Mouse (Mus musculus) intestine, embryonic 14.5 days (tissue): ENCODE results near the gene 2210017I01Rik. TPM values are rescaled to one million over a fixed set of nuclear protein-coding genes. Genes with fewer than 3 reads are reported as not detected.

Source experiments
- ATAC-seq: fragments of 200-750 bp; cut with Nextera tagmentation; replicated peaks from 2 replicates; pipeline ENCODE4 v1.8.0; 2017; ENCODE audit warnings: low read depth, moderate number of reproducible peaks, moderate TSS enrichment, moderate library complexity; ENCODE audit not compliant: low FRiP score, low TSS enrichment
- DNase-seq: peaks from one replicate; pipeline ENCODE4 v3.0.0-alpha.2; 2018; ENCODE audit warnings: low spot score
- H3K27ac ChIP-seq: fragments of 300-500 bp; sonication (generic); 2 replicates; pipeline ENCODE4 v1.5.1; 2014; ENCODE audit warnings: low read depth, mild to moderate bottlenecking, control low read depth
- H3K27me3 ChIP-seq: fragments of 300-500 bp; sonication (generic); replicated peaks from 2 replicates; pipeline ENCODE4 v1.6.1; 2014; ENCODE audit warnings: low read length, control low read depth; ENCODE audit not compliant: control insufficient read depth, insufficient read depth
- H3K36me3 ChIP-seq: fragments of 300-500 bp; sonication (generic); 2 replicates; pipeline ENCODE4 v1.6.1; 2014; ENCODE audit warnings: low read length, control low read depth; ENCODE audit not compliant: control insufficient read depth, insufficient read depth
- H3K4me1 ChIP-seq: fragments of 300-500 bp; sonication (generic); replicated peaks from 2 replicates; pipeline ENCODE4 v1.6.1; 2014; ENCODE audit warnings: low read length, control low read depth, mixed read lengths; ENCODE audit not compliant: control insufficient read depth, insufficient read depth
- H3K4me2 ChIP-seq: fragments of 300-500 bp; sonication (generic); 2 replicates; pipeline ENCODE4 v1.6.1; 2014; ENCODE audit warnings: low read length
- H3K4me3 ChIP-seq: fragments of 300-500 bp; sonication (generic); 2 replicates; pipeline ENCODE4 v1.5.1; 2014; ENCODE audit warnings: low read depth, low read length, control low read depth, mixed read lengths
- H3K9ac ChIP-seq: fragments of 300-500 bp; sonication (generic); 2 replicates; pipeline ENCODE4 v1.6.1; 2014; ENCODE audit warnings: mild to moderate bottlenecking, low read length
- H3K9me3 ChIP-seq: fragments of 300-500 bp; sonication (generic); 2 replicates; pipeline ENCODE4 v1.6.1; 2016; ENCODE audit warnings: low read length, control low read depth; ENCODE audit not compliant: control insufficient read depth
- WGBS: fragments of 180-500 bp; shearing (Covaris S2); extraction: QIAGEN DNeasy Blood & Tissue Kit; methylation state at CpG from one replicate; pipeline ENCODE4 v1.1.7; 2014; 5-methylcytosine and 5-hydroxymethylcytosine counted together
- polyA plus RNA-seq: library from polyadenylated mRNA; unstranded; fragments of >200 nt; fragmentation: Nextera tagmentation; extraction: Ambion mirVana; gene quantifications from 2 replicates; pipeline ENCODE4 v1.2.1, GENCODE M21; 2014

Gene 2210017I01Rik
- polyA plus RNA-seq, result not detected in 2 replicates

DNA sequence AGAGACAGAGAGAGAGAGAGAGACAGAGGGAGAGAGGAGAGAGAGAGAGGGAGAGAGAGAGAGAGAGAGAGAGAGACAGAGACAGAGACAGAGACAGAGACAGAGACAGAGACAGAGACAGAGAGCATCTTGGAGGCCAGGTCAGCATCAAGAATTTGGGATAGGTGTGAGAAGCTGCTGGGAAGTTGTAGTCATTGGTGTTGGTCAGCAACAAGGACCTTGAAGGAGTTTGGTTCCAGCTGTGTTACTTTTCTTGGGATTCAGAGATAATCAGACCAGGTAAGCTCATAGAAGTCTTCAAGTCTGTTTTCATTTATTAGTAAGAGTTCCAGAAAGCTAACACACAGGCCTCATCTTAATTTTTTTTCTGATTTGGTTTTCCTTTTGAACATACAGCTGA lies at the start of gene 2210017I01Rik:
Gene 2210017I01Rik, minus strand, starts transcription at position 101 of the 400 bp plus-strand sequence.
- no peaks in the 10 kb centered on the region for H3K36me3 ChIP-seq
- DNase-seq (no peak), ATAC-seq (no peak)
- H3K27ac ChIP-seq, result no peak within 1 kb of the TSS
- H3K27me3 ChIP-seq, result no peaks in the 10 kb centered on the region
- H3K4me3 ChIP-seq, result no peak within 1 kb of the TSS
- H3K9ac ChIP-seq, result no peak within 1 kb of the TSS
- no peaks in the 10 kb centered on the region for H3K9me3 ChIP-seq
- no peak within 1 kb of the TSS for H3K4me2 ChIP-seq
- H3K4me1 ChIP-seq, result no peaks in the 10 kb centered on the region

DNA sequence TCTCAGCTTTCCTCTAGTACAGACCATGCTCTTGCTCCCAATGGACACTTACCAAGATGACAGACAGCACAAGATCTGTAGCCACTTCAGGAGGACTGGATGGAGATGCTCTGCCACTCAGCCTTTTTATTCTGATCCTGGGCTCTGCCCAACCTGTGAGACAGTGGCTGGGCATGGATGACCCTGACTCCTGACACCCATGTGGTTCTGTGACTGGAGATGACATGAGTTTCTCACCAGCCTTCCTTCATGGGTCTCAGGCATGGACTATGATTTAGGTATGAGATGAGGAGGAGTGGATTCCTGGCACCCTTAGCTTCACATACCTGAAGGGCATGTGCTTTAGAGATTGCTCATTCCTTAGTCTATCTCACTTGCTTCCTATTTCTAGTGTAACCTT lies 49.5 kb upstream of the 2210017I01Rik start, which contains the start of gene Lce1b:
Gene Lce1b, minus strand, starts transcription at position 101 of the 400 bp plus-strand sequence.
- Histone ChIP-seq H3K27me3 (no peaks in the 10 kb centered on the region), H3K9ac (no peak within 1 kb of the TSS), H3K4me1 (no peaks in the 10 kb centered on the region), H3K27ac (no peak within 1 kb of the TSS), H3K36me3 (no peaks in the 10 kb centered on the region), H3K4me2 (no peak within 1 kb of the TSS), H3K9me3 (no peaks in the 10 kb centered on the region), H3K4me3 (no peak within 1 kb of the TSS)
- DNase-seq (no peak), ATAC-seq (no peak)

DNA sequence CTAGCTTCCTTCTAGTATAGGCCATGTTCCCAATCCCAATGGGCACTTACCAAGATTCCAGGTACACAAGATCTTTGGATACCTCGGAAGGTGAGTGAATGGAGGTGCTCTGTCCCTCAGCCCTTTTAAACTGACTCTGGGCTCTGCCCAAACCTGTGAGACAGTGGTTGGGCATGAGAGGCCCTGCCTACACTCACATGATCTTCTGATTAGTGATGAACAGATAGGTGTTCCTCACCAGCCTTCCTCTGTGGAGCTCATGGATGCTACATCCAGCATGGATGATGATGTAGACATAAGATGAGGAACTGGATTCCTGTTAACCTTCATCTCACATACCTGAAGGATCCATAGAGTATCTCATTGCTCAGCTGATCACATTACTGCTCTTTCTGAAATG lies 40.9 kb upstream of the 2210017I01Rik start, which contains the start of gene Lce1a1:
Gene Lce1a1, minus strand, starts transcription at position 101 of the 400 bp plus-strand sequence.
- Histone ChIP-seq H3K4me1 (no peaks in the 10 kb centered on the region), H3K27ac (no peak within 1 kb of the TSS), H3K9me3 (no peaks in the 10 kb centered on the region), H3K27me3 (no peaks in the 10 kb centered on the region), H3K36me3 (no peaks in the 10 kb centered on the region), H3K4me3 (no peak within 1 kb of the TSS), H3K9ac (no peak within 1 kb of the TSS), H3K4me2 (no peak within 1 kb of the TSS)
- ATAC-seq (no peak), DNase-seq (no peak)
- 75% methylated on average over 1 of the region's 1 CpGs for WGBS

DNA sequence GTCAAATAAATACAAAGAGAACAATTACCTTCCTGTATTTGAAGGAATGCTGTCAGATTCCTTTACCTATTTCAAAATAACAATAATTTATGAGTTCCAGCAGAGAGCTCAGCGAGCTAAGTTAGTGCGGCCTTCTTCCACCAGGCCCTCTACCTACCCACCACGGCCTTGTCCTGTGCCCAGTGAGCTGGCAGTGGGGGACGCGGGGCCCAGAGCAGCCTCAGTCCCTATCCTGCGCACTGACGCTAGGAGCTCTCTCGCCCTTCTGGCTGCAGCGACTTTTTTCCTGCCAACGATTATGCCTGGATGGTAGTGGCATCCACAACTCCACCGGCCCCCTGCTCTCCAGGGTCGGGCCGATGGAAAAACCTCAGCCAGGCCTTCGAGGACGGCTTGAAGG lies 32.6 kb upstream of the 2210017I01Rik start:
- H3K4me3 ChIP-seq, result no peak overlapping the region
- no peak overlapping the region for H3K27ac ChIP-seq
- no peaks in the 10 kb centered on the region for H3K27me3 ChIP-seq
- no peak for ATAC-seq
- 88% methylated on average over 15 of the region's 15 CpGs for WGBS
- no peaks in the 10 kb centered on the region for H3K9me3 ChIP-seq
- DNase-seq, result no peak
- no peaks in the 10 kb centered on the region for H3K4me1 ChIP-seq
- no peaks in the 10 kb centered on the region for H3K36me3 ChIP-seq
- H3K9ac ChIP-seq, result no peak overlapping the region
- no peak overlapping the region for H3K4me2 ChIP-seq

DNA sequence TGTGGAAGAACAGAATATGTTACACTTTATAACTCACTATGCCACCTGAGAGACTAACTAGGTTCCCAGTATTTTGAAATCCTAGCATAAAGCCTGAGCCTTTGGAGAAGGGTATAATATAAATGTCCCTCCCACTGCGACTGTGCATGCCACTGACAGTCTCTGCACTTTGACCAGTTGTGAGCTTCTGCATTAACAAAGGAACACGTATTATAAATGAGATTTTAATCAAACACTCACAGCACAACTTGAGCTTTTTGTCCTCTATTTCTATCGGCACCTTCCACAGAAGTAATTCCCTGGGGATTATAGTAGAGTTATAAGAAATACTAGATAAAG lies 31.3 kb upstream of the 2210017I01Rik start:
- no peak for DNase-seq
- ATAC-seq, result no peak
- Histone ChIP-seq H3K9ac (no peak overlapping the region), H3K4me3 (no peak overlapping the region), H3K4me1 (no peaks in the 10 kb centered on the region), H3K27me3 (no peaks in the 10 kb centered on the region), H3K4me2 (no peak overlapping the region), H3K9me3 (no peaks in the 10 kb centered on the region), H3K27ac (no peak overlapping the region), H3K36me3 (no peaks in the 10 kb centered on the region)
- 77% methylated on average over 3 of the region's 3 CpGs for WGBS

DNA sequence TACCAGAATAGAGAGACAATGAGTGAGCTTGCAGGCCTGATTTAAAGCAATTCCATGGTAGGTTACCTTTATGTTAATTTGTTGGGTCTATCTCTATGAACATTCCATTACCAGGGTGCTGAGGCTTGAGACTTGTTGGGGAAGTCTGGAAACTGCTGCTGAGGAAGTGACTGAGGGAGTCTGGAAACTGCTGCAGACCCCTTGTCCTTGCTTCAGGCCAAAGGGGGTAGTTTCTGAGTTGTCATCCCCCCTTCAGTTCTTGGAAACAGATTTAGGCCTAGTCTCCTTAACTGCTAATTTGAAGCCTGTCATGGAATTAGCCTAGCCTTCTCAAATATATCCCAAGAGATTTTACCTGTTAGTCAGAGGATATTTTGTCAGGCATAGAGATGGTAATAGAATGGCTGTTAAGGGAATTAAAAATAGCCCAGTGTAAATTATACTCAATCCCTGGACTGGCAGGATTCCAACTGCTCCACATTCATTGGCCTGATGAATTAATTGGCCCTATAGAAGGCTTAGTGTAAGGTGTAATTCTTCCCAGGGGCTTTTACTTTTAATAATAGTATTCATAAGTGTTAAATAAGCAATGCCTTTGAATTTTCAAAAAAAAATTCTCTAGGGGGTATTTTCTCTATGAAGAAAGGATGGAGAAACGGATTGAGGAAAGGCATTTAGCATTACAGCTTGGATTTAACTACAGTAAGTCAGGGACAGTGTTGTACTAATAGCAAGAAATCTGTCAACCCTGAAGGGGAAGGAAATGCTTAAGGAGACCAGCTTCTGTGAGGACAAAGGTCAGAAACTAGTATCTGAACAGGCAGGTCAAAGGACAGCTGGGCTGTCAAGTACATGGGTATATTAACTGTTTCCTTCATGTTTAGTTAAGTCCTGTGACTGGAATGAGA lies 30.7 kb upstream of the 2210017I01Rik start:
- Histone ChIP-seq H3K27me3 (no peaks in the 10 kb centered on the region), H3K27ac (no peak overlapping the region), H3K4me2 (no peak overlapping the region), H3K9me3 (no peaks in the 10 kb centered on the region), H3K36me3 (no peaks in the 10 kb centered on the region), H3K9ac (no peak overlapping the region), H3K4me1 (no peaks in the 10 kb centered on the region), H3K4me3 (no peak overlapping the region)
- 58% methylated on average over 1 of the region's 1 CpGs for WGBS
- ATAC-seq, result no peak
- DNase-seq, result no peak

DNA sequence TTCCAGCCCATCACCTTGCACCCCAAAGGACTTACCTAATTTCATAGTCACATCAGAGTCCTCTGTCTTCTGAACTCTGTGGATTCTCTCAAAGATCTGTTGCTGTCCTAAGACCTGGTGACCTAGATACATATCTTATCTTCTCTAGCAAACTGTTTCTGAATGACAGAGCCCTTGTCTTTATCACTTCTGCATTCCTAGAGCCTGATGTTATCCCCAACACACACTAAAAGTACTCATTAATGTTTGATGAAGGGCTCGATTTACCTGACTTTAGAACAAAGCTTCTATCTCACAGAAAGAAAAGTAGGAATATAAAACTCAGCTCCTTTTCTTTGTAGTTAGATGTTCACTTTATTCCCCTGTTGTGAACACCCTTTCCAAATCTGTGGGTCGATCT lies 14.3 kb upstream of the 2210017I01Rik start, which contains the start of gene Lce6a:
Gene Lce6a, minus strand, starts transcription at position 101 of the 400 bp plus-strand sequence.
- Histone ChIP-seq H3K4me1 (no peaks in the 10 kb centered on the region), H3K27ac (no peak within 1 kb of the TSS), H3K4me2 (no peak within 1 kb of the TSS), H3K36me3 (no peaks in the 10 kb centered on the region), H3K27me3 (no peaks in the 10 kb centered on the region), H3K9ac (no peak within 1 kb of the TSS), H3K9me3 (no peaks in the 10 kb centered on the region), H3K4me3 (no peak within 1 kb of the TSS)
- 60% methylated on average over 2 of the region's 2 CpGs for WGBS
- ATAC-seq, result no peak
- no peak for DNase-seq

DNA sequence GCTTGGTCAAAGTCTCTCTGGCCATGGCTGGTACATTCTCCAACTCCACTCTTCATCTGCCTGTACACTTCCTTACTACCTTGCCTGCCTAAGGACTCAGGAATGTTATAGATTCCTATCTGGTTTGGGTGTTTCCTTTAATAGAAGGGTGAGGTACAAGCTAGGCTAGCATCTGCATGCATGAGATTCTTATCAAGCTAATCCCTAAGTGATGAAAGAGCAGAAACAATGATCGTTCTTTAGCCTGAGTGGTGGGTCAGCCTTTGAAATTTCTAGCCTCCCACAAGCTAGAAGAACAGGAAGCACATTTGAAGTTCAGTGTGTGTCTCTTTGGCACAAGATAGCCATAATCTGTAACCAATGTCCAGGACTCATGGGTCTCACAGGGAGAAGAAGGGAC lies 2.5 kb upstream of the 2210017I01Rik start:
- DNase-seq (no peak), ATAC-seq (no peak)
- Histone ChIP-seq H3K27me3 (no peaks in the 10 kb centered on the region), H3K4me3 (no peak overlapping the region), H3K4me2 (no peak overlapping the region), H3K4me1 (no peaks in the 10 kb centered on the region), H3K27ac (no peak overlapping the region), H3K36me3 (no peaks in the 10 kb centered on the region), H3K9ac (no peak overlapping the region), H3K9me3 (no peaks in the 10 kb centered on the region)
- 35% methylated on average over 1 of the region's 1 CpGs for WGBS

DNA sequence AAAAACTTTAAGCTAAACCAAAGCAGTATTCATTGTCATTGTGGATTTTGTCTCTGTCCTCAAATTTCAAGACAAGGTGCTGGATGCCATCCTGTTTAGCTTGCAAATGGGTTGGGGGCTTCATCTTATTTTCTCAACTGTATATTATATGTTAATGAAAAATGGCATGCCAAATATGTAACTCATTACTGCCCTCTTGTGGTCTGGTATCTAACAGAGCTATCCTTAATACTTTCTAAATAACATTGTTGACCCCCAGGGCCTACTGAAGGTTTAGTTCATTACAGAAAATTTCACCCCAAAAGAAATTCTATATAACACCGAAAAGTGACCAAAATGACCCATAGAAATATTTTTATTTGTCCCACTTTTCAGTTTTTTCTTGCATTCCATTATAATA lies 5.1 kb downstream of the 2210017I01Rik start:
- DNase-seq (no peak), ATAC-seq (no peak)
- H3K4me3 ChIP-seq, result no peak overlapping the region
- H3K27ac ChIP-seq, result no peak overlapping the region
- H3K4me1 ChIP-seq, result no peaks in the 10 kb centered on the region
- H3K4me2 ChIP-seq, result no peak overlapping the region
- WGBS, result 40% methylated on average over 1 of the region's 1 CpGs
- H3K36me3 ChIP-seq, result no peaks in the 10 kb centered on the region
- H3K9me3 ChIP-seq, result no peaks in the 10 kb centered on the region
- no peaks in the 10 kb centered on the region for H3K27me3 ChIP-seq
- no peak overlapping the region for H3K9ac ChIP-seq
